Mouse (Mus musculus): ENCODE measurements at regions not wholly inside any gene's neighbourhood (a gene's known extent, or its start where the extent isn't known, plus 50 kb on each side); places are given as distances from the start of the nearest gene placed in this dataset.
A peak's percentile ranks its signal among the peaks of the same experiment; 100 is the strongest.

GRCm38 (mm10) chrX:11437151-11437944 is 109.7 kb downstream of the H2al1j start:
- Histone ChIP-seq H3K4me1 (peaks cover 23% of the 10 kb centered on the region), H3K4me3 (no peak overlapping the region), H3K27me3 (peaks cover 57% of the 10 kb centered on the region), H3K4me2 (replicated peaks) (no peak overlapping the region), H3K27ac (no peak overlapping the region; the same call in 1 of the 2 replicates), H3K9me3 (no peaks in the 10 kb centered on the region), H3K9ac (no peak overlapping the region), H3K36me3 (no peaks in the 10 kb centered on the region)
- no peak for ATAC-seq (ENCODE audit: low FRiP score, low read depth)
- 58% methylated on average over 12 of the region's 12 CpGs for WGBS

GRCm38 (mm10) chrX:11443543-11443942 is 115.9 kb downstream of the H2al1j start:
- 48% methylated on average over 7 of the region's 7 CpGs for WGBS
- no peaks in the 10 kb centered on the region for H3K9me3 ChIP-seq
- no peak for ATAC-seq (ENCODE audit: low FRiP score, low read depth)
- H3K4me2 ChIP-seq (replicated peaks) = no peak overlapping the region
- no peak overlapping the region for H3K27ac ChIP-seq
- no peak overlapping the region for H3K9ac ChIP-seq
- no peak overlapping the region for H3K4me3 ChIP-seq
- H3K27me3 ChIP-seq = peaks cover 53% of the 10 kb centered on the region
- H3K36me3 ChIP-seq = no peaks in the 10 kb centered on the region
- 0 out of 2 replicates have a peak, but pooled peaks cover 7% of the 10 kb centered on the region for H3K4me1 ChIP-seq

- ATAC-seq (ENCODE audit: low FRiP score, low read depth) = no peak
These were observed 116.7 kb downstream of the H2al1j start for GRCm38 (mm10) chrX:11444261-11444725.

GRCm38 (mm10) chrX:11448711-11449110 is 121.1 kb downstream of the H2al1j start:
- Histone ChIP-seq H3K4me2 (replicated peaks) (no peak overlapping the region), H3K27ac (no peak overlapping the region), H3K36me3 (no peaks in the 10 kb centered on the region), H3K4me1 (0 out of 2 replicates have a peak, but pooled peaks cover 7% of the 10 kb centered on the region), H3K9me3 (no peaks in the 10 kb centered on the region), H3K27me3 (peaks cover 44% of the 10 kb centered on the region; the same call in 1 of the 2 replicates), H3K4me3 (no peak overlapping the region), H3K9ac (no peak overlapping the region)
- 84% methylated on average over 4 of the region's 4 CpGs for WGBS
- ATAC-seq (ENCODE audit: low FRiP score, low read depth) = no peak

More at GRCm38 (mm10) chrX:11444261-11444725, 116.7 kb downstream of the H2al1j start:
- Histone ChIP-seq H3K4me1 (0 out of 2 replicates have a peak, but pooled peaks cover 7% of the 10 kb centered on the region), H3K9ac (no peak overlapping the region), H3K9me3 (no peaks in the 10 kb centered on the region), H3K36me3 (no peaks in the 10 kb centered on the region), H3K27ac (no peak overlapping the region), H3K4me2 (replicated peaks) (no peak overlapping the region), H3K4me3 (no peak overlapping the region), H3K27me3 (peaks cover 54% of the 10 kb centered on the region)
- 55% methylated on average over 10 of the region's 10 CpGs for WGBS

- no peaks in the 10 kb centered on the region for H3K36me3 ChIP-seq
- WGBS = 53% methylated on average over 4 of the region's 4 CpGs
- H3K9me3 ChIP-seq = no peaks in the 10 kb centered on the region
- peaks cover 23% of the 10 kb centered on the region; the same call in 1 of the 2 replicates for H3K27me3 ChIP-seq
- ATAC-seq (ENCODE audit: low FRiP score, low read depth) = no peak
- 0 out of 2 replicates have a peak, but pooled peaks cover 5% of the 10 kb centered on the region for H3K4me1 ChIP-seq
- no peak overlapping the region for H3K9ac ChIP-seq
- H3K27ac ChIP-seq = no peak overlapping the region
- H3K4me3 ChIP-seq = no peak overlapping the region
- H3K4me2 ChIP-seq (replicated peaks) = no peak overlapping the region
These were observed 130.9 kb downstream of the H2al1j start for GRCm38 (mm10) chrX:11458521-11458920.

- H3K4me1 ChIP-seq = 0 out of 2 replicates have a peak, but pooled peaks cover 4% of the 10 kb centered on the region
- ATAC-seq (ENCODE audit: low FRiP score, low read depth) = no peak
- H3K27me3 ChIP-seq = peaks cover 26% of the 10 kb centered on the region; the same call in 1 of the 2 replicates
- WGBS = 36% methylated on average over 3 of the region's 3 CpGs
- H3K9ac ChIP-seq = no peak overlapping the region
- no peaks in the 10 kb centered on the region for H3K36me3 ChIP-seq
- no peak overlapping the region for H3K4me2 ChIP-seq (replicated peaks)
- no peaks in the 10 kb centered on the region for H3K9me3 ChIP-seq
- H3K4me3 ChIP-seq = no peak overlapping the region
- H3K27ac ChIP-seq = no peak overlapping the region
These were observed 136.4 kb downstream of the H2al1j start for GRCm38 (mm10) chrX:11463955-11464511.

GRCm38 (mm10) chrX:11466191-11466590 is 138.6 kb downstream of the H2al1j start:
- WGBS = 75% methylated on average over 4 of the region's 4 CpGs

GRCm38 (mm10) chrX:11479696-11480339 is 152.2 kb downstream of the H2al1j start:
- Histone ChIP-seq H3K27me3 (peaks cover 27% of the 10 kb centered on the region; the same call in 1 of the 2 replicates), H3K4me2 (replicated peaks) (peak overlapping the region; percentile 16; the same call in 1 of the 2 replicates)
- no peak for ATAC-seq (ENCODE audit: low FRiP score, low read depth)

More at GRCm38 (mm10) chrX:11466191-11466590, 138.6 kb downstream of the H2al1j start:
- no peaks in the 10 kb centered on the region for H3K9me3 ChIP-seq
- no peak overlapping the region for H3K4me3 ChIP-seq
- H3K9ac ChIP-seq = no peak overlapping the region
- ATAC-seq (ENCODE audit: low FRiP score, low read depth) = no peak
- no peaks in the 10 kb centered on the region for H3K36me3 ChIP-seq
- H3K4me2 ChIP-seq (replicated peaks) = no peak overlapping the region
- H3K27ac ChIP-seq = no peak overlapping the region
- peaks cover 34% of the 10 kb centered on the region; the same call in 1 of the 2 replicates for H3K27me3 ChIP-seq
- H3K4me1 ChIP-seq = 0 out of 2 replicates have a peak, but pooled peaks cover 4% of the 10 kb centered on the region

GRCm38 (mm10) chrX:11482141-11482540 is 154.5 kb downstream of the H2al1j start:
- ATAC-seq (ENCODE audit: low FRiP score, low read depth) = no peak
- peaks cover 20% of the 10 kb centered on the region for H3K4me1 ChIP-seq
- H3K27ac ChIP-seq = no peak overlapping the region
- no peak overlapping the region for H3K4me3 ChIP-seq
- H3K36me3 ChIP-seq = no peaks in the 10 kb centered on the region
- H3K27me3 ChIP-seq = peaks cover 30% of the 10 kb centered on the region; the same call in 1 of the 2 replicates
- no peaks in the 10 kb centered on the region for H3K9me3 ChIP-seq
- no peak overlapping the region for H3K9ac ChIP-seq
- 75% methylated on average over 7 of the region's 7 CpGs for WGBS
- no peak overlapping the region for H3K4me2 ChIP-seq (replicated peaks)

More at GRCm38 (mm10) chrX:11479696-11480339, 152.2 kb downstream of the H2al1j start:
- WGBS = 35% methylated on average over 16 of the region's 16 CpGs
- Histone ChIP-seq H3K27ac (no peak overlapping the region), H3K4me1 (0 out of 2 replicates have a peak, but pooled peaks cover 10% of the 10 kb centered on the region), H3K36me3 (no peaks in the 10 kb centered on the region), H3K9me3 (no peaks in the 10 kb centered on the region), H3K4me3 (no peak overlapping the region), H3K9ac (no peak overlapping the region)

- Histone ChIP-seq H3K4me2 (replicated peaks) (no peak overlapping the region; the same call in 1 of the 2 replicates), H3K9me3 (no peaks in the 10 kb centered on the region), H3K4me1 (peaks cover 35% of the 10 kb centered on the region), H3K27ac (peak overlapping the region; percentile 67; the same call in 1 of the 2 replicates), H3K4me3 (no peak overlapping the region), H3K27me3 (peaks cover 17% of the 10 kb centered on the region; the same call in 1 of the 2 replicates), H3K36me3 (no peaks in the 10 kb centered on the region), H3K9ac (no peak overlapping the region)
- ATAC-seq (ENCODE audit: low FRiP score, low read depth) = peak; percentile 19; the same call in 1 of the 2 replicates
- WGBS = 35% methylated on average over 2 of the region's 2 CpGs
These were observed 159.0 kb downstream of the H2al1j start for GRCm38 (mm10) chrX:11486588-11486987.

- H3K9me3 ChIP-seq = no peaks in the 10 kb centered on the region
- H3K4me2 ChIP-seq (replicated peaks) = no peak overlapping the region
- ATAC-seq (ENCODE audit: low FRiP score, low read depth) = no peak
- no peaks in the 10 kb centered on the region for H3K36me3 ChIP-seq
- no peak overlapping the region for H3K4me3 ChIP-seq
- peaks cover 21% of the 10 kb centered on the region; the same call in 1 of the 2 replicates for H3K27me3 ChIP-seq
- peak overlapping the region; percentile 22; the same call in 1 of the 2 replicates for H3K27ac ChIP-seq
- WGBS = 45% methylated on average over 5 of the region's 5 CpGs
- H3K9ac ChIP-seq = no peak overlapping the region
- H3K4me1 ChIP-seq = peaks cover 43% of the 10 kb centered on the region
These were observed 160.3 kb downstream of the H2al1j start for GRCm38 (mm10) chrX:11487876-11488275.
